Mouse (Mus musculus) intestine, embryonic 16.5 days (tissue): ENCODE data around the gene Birc7. TPM values are rescaled to one million over a fixed set of nuclear protein-coding genes. Genes with fewer than 3 reads are reported as not detected.

Source experiments
- ATAC-seq: fragments of 200-750 bp; cut with Nextera tagmentation; 2 replicates; pipeline ENCODE4 v1.8.0; 2017; ENCODE audit warnings: moderate TSS enrichment, moderate library complexity
- H3K27ac ChIP-seq: fragments of 300-500 bp; sonication (generic); 2 replicates; pipeline ENCODE4 v1.5.1; 2014; ENCODE audit warnings: mild to moderate bottlenecking, low read length
- H3K27me3 ChIP-seq: fragments of 300-500 bp; sonication (generic); replicated peaks from 2 replicates; pipeline ENCODE4 v1.6.1; 2014; ENCODE audit warnings: low read length, control low read depth, mixed read lengths; ENCODE audit not compliant: control insufficient read depth, insufficient read depth
- H3K36me3 ChIP-seq: fragments of 300-500 bp; sonication (generic); 2 replicates; pipeline ENCODE4 v1.6.1; 2014; ENCODE audit warnings: low read length, control low read depth; ENCODE audit not compliant: control insufficient read depth, insufficient read depth
- H3K4me1 ChIP-seq: fragments of 300-500 bp; sonication (generic); 2 replicates; pipeline ENCODE4 v1.6.1; 2014; ENCODE audit warnings: low read length, control low read depth, mixed read lengths; ENCODE audit not compliant: control insufficient read depth, insufficient read depth
- H3K4me2 ChIP-seq: fragments of 300-500 bp; sonication (generic); 2 replicates; pipeline ENCODE4 v1.6.1; 2014; ENCODE audit warnings: low read depth, low read length, control low read depth
- H3K4me3 ChIP-seq: fragments of 300-500 bp; sonication (generic); 2 replicates; pipeline ENCODE4 v1.5.1; 2014; ENCODE audit warnings: mild to moderate bottlenecking, low read length
- H3K9ac ChIP-seq: fragments of 300-500 bp; sonication (generic); 2 replicates; pipeline ENCODE4 v1.6.1; 2014; ENCODE audit warnings: low read depth, low read length
- H3K9me3 ChIP-seq: fragments of 300-500 bp; sonication (generic); 2 replicates; pipeline ENCODE4 v1.6.1; 2016; ENCODE audit warnings: low read length, control low read depth; ENCODE audit not compliant: control insufficient read depth
- WGBS: fragments of 180-500 bp; shearing (Covaris S2); extraction: QIAGEN DNeasy Blood & Tissue Kit; methylation state at CpG from one replicate; pipeline ENCODE4 v1.1.7; 2014; 5-methylcytosine and 5-hydroxymethylcytosine counted together
- microRNA-seq: library from miRNA; unstranded; fragments of <30 nt; microRNA quantifications from one replicate; pipeline ENCODE4, GENCODE M21; 2016
- polyA plus RNA-seq: library from polyadenylated mRNA; unstranded; fragments of >200 nt; fragmentation: Nextera tagmentation; extraction: Ambion mirVana; gene quantifications from 2 replicates; pipeline ENCODE4 v1.2.1, GENCODE M21; 2015

Birc7 gene
- polyA plus RNA-seq, 1 experiment from 2014 or later, result 0.09 TPM

DNA sequence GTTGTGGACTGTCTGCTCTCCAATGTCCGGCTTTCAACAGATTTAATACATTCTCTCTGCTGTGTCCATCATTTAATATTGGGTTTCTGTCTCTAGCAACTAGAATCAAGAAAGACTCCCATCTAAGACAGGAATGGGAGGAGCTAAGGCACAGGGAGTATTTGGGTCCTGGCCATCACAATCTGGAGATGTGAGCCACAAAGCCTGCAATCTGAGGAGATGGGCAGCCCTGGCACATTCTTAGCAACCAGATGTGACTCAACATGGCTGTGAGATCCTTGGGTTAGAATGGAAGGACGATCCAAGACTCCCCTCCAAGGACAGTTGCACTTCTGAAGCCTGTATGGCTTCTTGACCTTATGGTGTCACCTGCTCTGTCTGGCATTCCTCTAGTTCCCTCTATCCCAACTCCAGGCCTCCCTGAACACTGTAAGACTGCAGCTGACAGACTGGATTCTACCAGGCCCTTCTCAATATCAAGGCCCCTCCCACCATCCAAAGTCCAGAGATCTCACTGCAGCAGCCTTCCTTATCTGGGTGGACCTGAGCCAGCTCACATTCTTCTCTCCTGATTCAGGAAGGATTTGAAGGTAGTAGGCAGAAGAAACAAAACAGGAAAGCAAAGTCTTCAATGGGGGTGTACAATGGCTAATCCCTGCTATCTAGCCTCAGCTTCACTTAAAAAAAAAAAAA, 33.9 kb downstream of the Birc7 start:
- WGBS, result 63% methylated on average over 2 of the region's 2 CpGs
- Histone ChIP-seq H3K4me2 (no peak overlapping the region), H3K36me3 (no peaks in the 10 kb centered on the region), H3K4me3 (no peak overlapping the region), H3K27me3 (no peaks in the 10 kb centered on the region), H3K27ac (peak overlapping the region; percentile 84), H3K9me3 (no peaks in the 10 kb centered on the region), H3K4me1 (peaks cover 21% of the 10 kb centered on the region), H3K9ac (no peak overlapping the region)
- peak; percentile 88 for ATAC-seq

- Histone ChIP-seq H3K4me2 (0 out of 2 replicates have a peak overlapping the region, but pooled peaks have one; percentile 2), H3K4me3 (no peak overlapping the region), H3K36me3 (peaks cover 3% of the 10 kb centered on the region; the same call in 1 of the 2 replicates), H3K9ac (peak overlapping the region; percentile 32; the same call in 1 of the 2 replicates), H3K27me3 (no peaks in the 10 kb centered on the region), H3K4me1 (peaks cover 24% of the 10 kb centered on the region), H3K27ac (peak overlapping the region; percentile 84), H3K9me3 (no peaks in the 10 kb centered on the region)
- WGBS, result 3% methylated on average over 5 of the region's 5 CpGs
- ATAC-seq, result 0 out of 2 replicates have a peak, but pooled peaks have one; percentile 1
Measured at GRCm38 (mm10) chr2:180963956-180964355, 35.1 kb downstream of the Birc7 start.

DNA sequence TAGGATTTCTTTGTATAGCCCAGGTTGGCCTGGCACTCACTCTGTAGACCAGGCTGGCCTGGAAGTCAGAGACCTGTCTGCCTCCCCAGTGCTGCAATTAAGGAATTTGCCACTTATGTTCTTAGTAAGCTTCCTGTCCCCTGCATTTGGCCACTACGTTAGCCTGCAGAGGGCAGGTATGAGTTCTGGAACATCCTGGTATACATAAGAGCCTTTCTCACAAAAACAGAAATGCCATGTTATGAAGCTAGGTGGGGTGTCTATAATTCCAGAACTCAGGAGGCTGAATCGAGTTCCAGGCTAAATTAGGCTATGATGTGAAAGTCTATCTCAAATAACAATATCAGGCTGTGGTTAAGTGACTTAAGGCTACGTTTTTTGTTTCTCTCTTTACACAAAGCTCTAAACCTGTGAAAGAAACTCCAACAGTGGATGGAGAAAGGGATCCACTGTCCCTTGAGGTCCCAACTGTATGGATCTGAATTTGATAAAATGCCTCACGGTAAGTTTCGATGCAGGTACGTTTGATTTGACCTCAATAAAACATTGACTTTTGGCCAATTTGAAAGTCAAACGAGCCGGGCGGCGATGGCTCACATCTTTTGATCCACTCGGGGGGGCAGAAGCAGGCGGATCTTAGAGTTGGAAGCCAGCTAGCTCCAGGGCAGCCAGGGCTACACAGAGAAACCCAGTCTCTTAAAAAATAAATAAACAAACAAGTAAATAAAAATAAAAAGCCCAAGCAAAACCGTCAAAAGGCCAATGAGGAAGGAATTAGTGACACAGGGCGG, 37.5 kb downstream of the Birc7 start:
- no peaks in the 10 kb centered on the region for H3K9me3 ChIP-seq
- peak overlapping the region; percentile 91 for H3K27ac ChIP-seq
- H3K4me1 ChIP-seq, result peaks cover 24% of the 10 kb centered on the region
- peak overlapping the region; percentile 95 for H3K4me3 ChIP-seq
- ATAC-seq, result 0 out of 2 replicates have a peak, but pooled peaks have one; percentile 13
- WGBS, result 10% methylated on average over 14 of the region's 14 CpGs
- H3K9ac ChIP-seq, result peak overlapping the region; percentile 95
- H3K27me3 ChIP-seq, result no peaks in the 10 kb centered on the region
- peaks cover 7% of the 10 kb centered on the region; the same call in 1 of the 2 replicates for H3K36me3 ChIP-seq
- H3K4me2 ChIP-seq, result peak overlapping the region; percentile 82

- H3K9ac ChIP-seq, result peak within 1 kb of the TSS; percentile 95
- peak within 1 kb of the TSS; percentile 82 for H3K4me2 ChIP-seq
- peak; percentile 84 for ATAC-seq
- WGBS, result under 1% methylated on average over 57 of the region's 57 CpGs
- H3K27me3 ChIP-seq, result no peaks in the 10 kb centered on the region
- H3K36me3 ChIP-seq, result peaks cover 16% of the 10 kb centered on the region
- no peaks in the 10 kb centered on the region for H3K9me3 ChIP-seq
- H3K27ac ChIP-seq, result peak within 1 kb of the TSS; percentile 91
- H3K4me3 ChIP-seq, result peak within 1 kb of the TSS; percentile 95
- peaks cover 20% of the 10 kb centered on the region for H3K4me1 ChIP-seq
Measured at GRCm38 (mm10) chr2:180967010-180967763, 38.4 kb downstream of the Birc7 start, which contains the start of gene Arfgap1. Gene Arfgap1, plus strand, starts transcription at chr2:180967225.

GRCm38 (mm10) chr2:180981133-180981532, 52.3 kb downstream of the Birc7 start:
- peaks cover 35% of the 10 kb centered on the region for H3K36me3 ChIP-seq
- no peak for ATAC-seq
- H3K4me1 ChIP-seq, result no peaks in the 10 kb centered on the region
- no peak overlapping the region for H3K4me2 ChIP-seq
- no peak overlapping the region for H3K27ac ChIP-seq
- H3K9ac ChIP-seq, result no peak overlapping the region
- no peaks in the 10 kb centered on the region for H3K27me3 ChIP-seq
- no peak overlapping the region for H3K4me3 ChIP-seq
- 82% methylated on average over 6 of the region's 6 CpGs for WGBS
- no peaks in the 10 kb centered on the region for H3K9me3 ChIP-seq

Small RNAs within 50 kb of the gene (microRNA-seq; reads per million reads assigned to microRNA genes)
- not detected for gene Mir124a-3

Other genes starting within 250 kb of the Birc7 start
- 16.6 and 17.0 TPM in 2 replicates for gene Dido1, start 219.0 kb upstream of the Birc7 start, polyA plus RNA-seq
- 51.1 and 54.4 TPM in 2 replicates for gene Gid8, start 218.9 kb upstream of the Birc7 start, polyA plus RNA-seq
- 5.4 and 6.3 TPM in 2 replicates for gene Slc17a9, start 203.8 kb upstream of the Birc7 start, polyA plus RNA-seq
- gene Bhlhe23, start 152.1 kb upstream of the Birc7 start, polyA plus RNA-seq, result not detected in 2 replicates
- 9.2 and 9.8 TPM in 2 replicates for gene Ythdf1, start 8.1 kb upstream of the Birc7 start, polyA plus RNA-seq
- gene Nkain4, start 25.7 kb downstream of the Birc7 start, polyA plus RNA-seq, result 29.9 and 32.5 TPM in 2 replicates
- 74.2 and 82.4 TPM in 2 replicates for gene Arfgap1, start 38.2 kb downstream of the Birc7 start, polyA plus RNA-seq
- 0.27 and 0.61 TPM in 2 replicates for gene Col20a1, start 57.5 kb downstream of the Birc7 start, polyA plus RNA-seq
- gene Chrna4, start 114.5 kb downstream of the Birc7 start, polyA plus RNA-seq, result 0.51 and 0.70 TPM in 2 replicates
- gene Kcnq2, start 206.3 kb downstream of the Birc7 start, polyA plus RNA-seq, result 0.75 and 1.0 TPM in 2 replicates
- 0.06 TPM in 2 replicates for gene Eef1a2, start 228.0 kb downstream of the Birc7 start, polyA plus RNA-seq